Mouse (Mus musculus): ENCODE data around the gene Hoxc5.

Gene Hoxc5

GRCm38 (mm10) chr15:102967312-102967510 lies at the start of gene Hoxc5:
Gene Hoxc5 (plus strand): TSS chr15:102967443.
- no peak for DNase-seq

GRCm38 (mm10) chr15:102917972-102918572 lies 49.2 kb upstream of the Hoxc5 start:
- no peak for DNase-seq

GRCm38 (mm10) chr15:102918611-102919265 lies 48.5 kb upstream of the Hoxc5 start:
- DNase-seq, result no peak

GRCm38 (mm10) chr15:102919336-102920180 lies 47.7 kb upstream of the Hoxc5 start:
- DNase-seq, result no peak

- DNase-seq, result no peak
Observed at GRCm38 (mm10) chr15:102920619-102921018, 46.6 kb upstream of the Hoxc5 start.

- no peak for DNase-seq
Observed at GRCm38 (mm10) chr15:102921053-102922011, 45.9 kb upstream of the Hoxc5 start, which contains the start of gene Hoxc13. Gene Hoxc13 (plus strand): TSS chr15:102921103.

GRCm38 (mm10) chr15:102922012-102922362 lies 45.3 kb upstream of the Hoxc5 start:
- DNase-seq, result no peak

- DNase-seq, result no peak
Observed at GRCm38 (mm10) chr15:102922636-102923500, 44.4 kb upstream of the Hoxc5 start.

- DNase-seq, result no peak
Observed at GRCm38 (mm10) chr15:102927032-102927645, 40.1 kb upstream of the Hoxc5 start.

- no peak for DNase-seq
Observed at GRCm38 (mm10) chr15:102931706-102932358, 35.4 kb upstream of the Hoxc5 start.

GRCm38 (mm10) chr15:102934438-102934837 lies 32.8 kb upstream of the Hoxc5 start:
- no peak for DNase-seq

- DNase-seq, result no peak
Observed at GRCm38 (mm10) chr15:102934897-102935296, 32.3 kb upstream of the Hoxc5 start.

- no peak for DNase-seq
Observed at GRCm38 (mm10) chr15:102936279-102936972, 30.8 kb upstream of the Hoxc5 start, which contains the start of gene Hoxc12. Gene Hoxc12 (plus strand): TSS chr15:102936757.

- no peak for DNase-seq
Observed at GRCm38 (mm10) chr15:102937036-102937666, 30.1 kb upstream of the Hoxc5 start.

- no peak for DNase-seq
Observed at GRCm38 (mm10) chr15:102939256-102940155, 27.7 kb upstream of the Hoxc5 start.

GRCm38 (mm10) chr15:102942739-102943467 lies 24.3 kb upstream of the Hoxc5 start:
- DNase-seq, result no peak

- DNase-seq, result no peak
Observed at GRCm38 (mm10) chr15:102943468-102943813, 23.8 kb upstream of the Hoxc5 start.

Data from thymus, postnatal 25 days (tissue).